8 mouse cellular contexts compared by ENCODE assay signal in the genomic region with DNA sequence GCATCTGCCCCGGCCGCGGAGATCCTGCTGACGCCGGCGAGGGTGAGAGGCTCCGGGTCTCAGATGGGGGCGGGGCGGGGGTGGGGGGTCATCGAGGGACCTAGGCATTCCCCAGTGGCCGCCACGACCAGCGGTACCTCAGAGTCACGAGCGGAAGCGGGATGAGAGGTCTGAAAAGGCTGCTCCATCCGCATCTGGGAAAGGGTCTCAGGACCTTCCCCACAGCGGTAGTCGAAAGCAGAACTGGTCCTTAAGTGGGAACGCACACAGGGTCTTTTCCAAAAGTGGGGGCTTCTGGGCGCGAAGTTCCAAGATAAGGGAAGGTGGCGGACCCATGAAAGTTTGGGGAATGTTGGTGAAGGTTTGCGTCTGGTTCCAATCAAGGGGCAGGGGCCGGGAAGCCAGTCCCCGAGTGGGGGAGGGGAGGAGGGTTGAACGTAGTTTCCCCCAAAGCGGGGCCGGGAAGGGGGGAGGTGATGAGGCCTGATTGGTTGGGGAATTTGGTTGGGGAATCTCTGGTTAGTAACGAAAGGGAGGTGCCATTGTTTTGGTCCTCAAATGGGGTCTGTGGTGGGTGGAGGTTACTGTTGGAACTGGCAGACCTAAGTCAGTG. TPM values are rescaled to one million over a fixed set of nuclear protein-coding genes. Genes with fewer than 3 reads are reported as not detected.
A peak's percentile ranks its signal among the peaks of the same experiment; 100 is the strongest.
DNase-seq lines count a peak whose midpoint lies in the region; ATAC-seq and TF ChIP-seq lines count a peak whose summit lies in the region.

No protein-coding gene starts in this region.

- ATAC-seq in forebrain, embryonic 13.5 days = peak; percentile 48
- ATAC-seq in intestine, embryonic 15.5 days = peak; percentile 58
- peak; percentile 33 for ATAC-seq in lung, embryonic 14.5 days (ENCODE audit: insufficient read depth)

- H3K27ac ChIP-seq in spleen, adult 2 months (ENCODE audit: insufficient read depth, low read length) = peak overlapping the region; percentile 64
- peak overlapping the region; percentile 19 for H3K27ac ChIP-seq in brown adipose tissue, adult 24 weeks (replicated peaks; ENCODE audit: low read depth, low read length)
- H3K27ac ChIP-seq in forebrain, embryonic 13.5 days = peak overlapping the region; percentile 77
- peak overlapping the region; percentile 75 for H3K27ac ChIP-seq in intestine, embryonic 15.5 days
- H3K27ac ChIP-seq in lung, embryonic 14.5 days (ENCODE audit: low read depth) = peak overlapping the region; percentile 88
- peak overlapping the region; percentile 76 for H3K27ac ChIP-seq in olfactory bulb, adult 2 months (ENCODE audit: insufficient read depth, low read depth, low read length)

- no peaks in the 10 kb centered on the region for H3K36me3 ChIP-seq in spleen, adult 2 months (ENCODE audit: control insufficient read depth, insufficient read depth, low read length)
- H3K36me3 ChIP-seq in forebrain, embryonic 13.5 days (ENCODE audit: poor library complexity, severe bottlenecking) = no peaks in the 10 kb centered on the region
- H3K36me3 ChIP-seq in intestine, embryonic 15.5 days = no peaks in the 10 kb centered on the region
- no peaks in the 10 kb centered on the region for H3K36me3 ChIP-seq in lung, embryonic 14.5 days (ENCODE audit: insufficient read depth)

- peak overlapping the region; percentile 77 for H3K9ac ChIP-seq in forebrain, embryonic 13.5 days
- H3K9ac ChIP-seq in intestine, embryonic 15.5 days = peak overlapping the region; percentile 73
- peak overlapping the region; percentile 76 for H3K9ac ChIP-seq in lung, embryonic 14.5 days

- TF ChIP-seq POLR2A in spleen, adult 2 months (IDR thresholded peaks at IDR 0.05; ENCODE audit: low read depth, low read length) = no peak
- no peak for TF ChIP-seq POLR2A in olfactory bulb, adult 2 months (IDR thresholded peaks at IDR 0.05; ENCODE audit: insufficient read depth, low read depth, low read length)

- H3K9me3 ChIP-seq in forebrain, embryonic 13.5 days (replicated peaks) = no peaks in the 10 kb centered on the region
- no peaks in the 10 kb centered on the region for H3K9me3 ChIP-seq in intestine, embryonic 15.5 days
- H3K9me3 ChIP-seq in lung, embryonic 14.5 days (ENCODE audit: low read depth, low read length) = no peaks in the 10 kb centered on the region

- WGBS in spleen, adult 2 months = 2% methylated on average over 30 of the region's 30 CpGs
- WGBS in forebrain, embryonic 13.5 days = 1% methylated on average over 29 of the region's 30 CpGs
- 1% methylated on average over 30 of the region's 30 CpGs for WGBS in intestine, embryonic 15.5 days
- WGBS in lung, embryonic 14.5 days = under 1% methylated on average over 30 of the region's 30 CpGs
- WGBS in olfactory bulb, adult 2 months = under 1% methylated on average over 30 of the region's 30 CpGs

- H3K4me1 ChIP-seq in spleen, adult 2 months (ENCODE audit: control insufficient read depth, insufficient read depth, insufficient read length) = peaks cover 6% of the 10 kb centered on the region; the same call in 1 of the 2 replicates
- H3K4me1 ChIP-seq in brown adipose tissue, adult 24 weeks (ENCODE audit: control insufficient read depth, insufficient read depth, insufficient read length, low read length) = peaks cover 22% of the 10 kb centered on the region; the same call in 1 of the 2 replicates
- peaks cover 54% of the 10 kb centered on the region for H3K4me1 ChIP-seq in forebrain, embryonic 13.5 days
- H3K4me1 ChIP-seq in intestine, embryonic 15.5 days (replicated peaks) = peaks cover 42% of the 10 kb centered on the region
- peaks cover 35% of the 10 kb centered on the region for H3K4me1 ChIP-seq in lung, embryonic 14.5 days (ENCODE audit: insufficient read depth)
- H3K4me1 ChIP-seq in olfactory bulb, adult 2 months (ENCODE audit: control insufficient read depth, insufficient read depth, low read length) = peaks cover 30% of the 10 kb centered on the region

- no peaks in the 10 kb centered on the region for H3K27me3 ChIP-seq in spleen, adult 2 months (ENCODE audit: control insufficient read depth, insufficient read depth, low read length)
- no peaks in the 10 kb centered on the region for H3K27me3 ChIP-seq in forebrain, embryonic 13.5 days
- H3K27me3 ChIP-seq in intestine, embryonic 15.5 days (replicated peaks) = no peaks in the 10 kb centered on the region
- H3K27me3 ChIP-seq in lung, embryonic 14.5 days (ENCODE audit: insufficient read depth, low read length) = no peaks in the 10 kb centered on the region

- DNase-seq in spleen, adult 2 months (ENCODE audit: low read depth in 1 of 2, low spot score in 2 of 2) = no peak
- no peak for DNase-seq in spleen, adult 12 weeks (ENCODE audit: low spot score)
- peak; percentile 76 for DNase-seq in lung, embryonic 14.5 days
- DNase-seq in MN1 (ENCODE audit: low spot score) = no peak

- TF ChIP-seq CTCF in spleen, adult 2 months (IDR thresholded peaks at IDR 0.05; ENCODE audit: extremely low read depth, insufficient read depth, insufficient read length, insufficient replicate concordance) = no peak
- TF ChIP-seq CTCF in lung, embryonic 14.5 days (IDR thresholded peaks at IDR 0.05; ENCODE audit: low read depth) = no peak
- TF ChIP-seq CTCF in olfactory bulb, adult 2 months (IDR thresholded peaks at IDR 0.05; ENCODE audit: insufficient read depth, low read depth, low read length) = no peak

- H3K4me2 ChIP-seq in forebrain, embryonic 13.5 days = peak overlapping the region; percentile 89
- peak overlapping the region; percentile 82 for H3K4me2 ChIP-seq in intestine, embryonic 15.5 days (replicated peaks)
- H3K4me2 ChIP-seq in lung, embryonic 14.5 days = peak overlapping the region; percentile 88

- H3K4me3 ChIP-seq in spleen, adult 2 months (ENCODE audit: extremely low read depth, insufficient read depth, insufficient read length) = peak overlapping the region; percentile 74
- H3K4me3 ChIP-seq in brown adipose tissue, adult 24 weeks (ENCODE audit: insufficient read depth, low read depth, low read length) = peak overlapping the region; percentile 86
- peak overlapping the region; percentile 70 for H3K4me3 ChIP-seq in forebrain, embryonic 13.5 days
- peak overlapping the region; percentile 84 for H3K4me3 ChIP-seq in intestine, embryonic 15.5 days (replicated peaks)
- H3K4me3 ChIP-seq in lung, embryonic 14.5 days (ENCODE audit: low read depth, low read length) = peak overlapping the region; percentile 81
- H3K4me3 ChIP-seq in olfactory bulb, adult 2 months (ENCODE audit: insufficient read depth, low read depth, low read length) = peak overlapping the region; percentile 64

RNA-seq across cellular contexts. Expression of a gene that starts 0.8 kb away (rescaled TPM):
- polyA plus RNA-seq in spleen, adult 2 months (2012; rRNA removed) = 136 and 141 TPM in 2 replicates
- polyA plus RNA-seq in brown adipose tissue, adult 24 weeks (2012; ENCODE audit: insufficient read depth, insufficient read length, missing spikeins) = 25.8 and 34.7 TPM in 2 replicates
- 124 and 129 TPM in 2 replicates for polyA plus RNA-seq in forebrain, embryonic 13.5 days (2015; fragmentation: Nextera tagmentation; extraction: Ambion mirVana)
- polyA plus RNA-seq in intestine, embryonic 15.5 days (2015; fragmentation: Nextera tagmentation; extraction: Ambion mirVana) = 135 TPM in 2 replicates
- 99.5 and 107 TPM in 2 replicates for polyA plus RNA-seq in lung, embryonic 14.5 days (2014; fragmentation: Nextera tagmentation; extraction: Ambion mirVana)
- polyA plus RNA-seq in olfactory bulb, adult 2 months (2012; ENCODE audit: insufficient read depth, insufficient read length, low replicate concordance, missing spikeins) = not detected in 2 replicates

RNA-seq across cellular contexts. Expression of a gene that starts 33.4 kb away (rescaled TPM):
- 0.13 and 0.16 TPM in 2 replicates for polyA plus RNA-seq in spleen, adult 2 months (2012; rRNA removed)
- polyA plus RNA-seq in brown adipose tissue, adult 24 weeks (2012; ENCODE audit: insufficient read depth, insufficient read length, missing spikeins) = not detected in 2 replicates
- 3.7 and 5.2 TPM in 2 replicates for polyA plus RNA-seq in forebrain, embryonic 13.5 days (2015; fragmentation: Nextera tagmentation; extraction: Ambion mirVana)
- polyA plus RNA-seq in intestine, embryonic 15.5 days (2015; fragmentation: Nextera tagmentation; extraction: Ambion mirVana) = 0.32 and 0.34 TPM in 2 replicates
- polyA plus RNA-seq in lung, embryonic 14.5 days (2014; fragmentation: Nextera tagmentation; extraction: Ambion mirVana) = not detected in 2 replicates
- not detected in 2 replicates for polyA plus RNA-seq in olfactory bulb, adult 2 months (2012; ENCODE audit: insufficient read depth, insufficient read length, low replicate concordance, missing spikeins)

Comparison
In these comparisons a context has a peak if more than half of its experiments do, and no peak if none do; other contexts are left out.
1. H3K27ac ChIP-seq: peak in every context shown above with its lines; median percentile 88 in lung, embryonic 14.5 days; 77 in forebrain, embryonic 13.5 days; 76 in olfactory bulb, adult 2 months; 75 in intestine, embryonic 15.5 days; 64 in spleen, adult 2 months; 19 in brown adipose tissue, adult 24 weeks.